11 mouse cellular contexts compared by ENCODE assay signal in genomic region chr13:20434071-20434470, GRCm38 (mm10).
DNase-seq lines count a peak whose midpoint lies in the region; ATAC-seq and TF ChIP-seq lines count a peak whose summit lies in the region.
"Had no signal": no experiment of that assay in that cellular context is flagged by ENCODE, and none has a peak within 500 bp of the region (broad histone marks: within the 10 kb centered on the region; RNA-seq: fewer than 3 reads in every experiment).

No protein-coding gene starts in this region.

- H3K9me3 ChIP-seq in kidney, postnatal 0 days (replicated peaks; ENCODE audit: low read length): no peaks in the 10 kb centered on the region
- no peaks in the 10 kb centered on the region for H3K9me3 ChIP-seq in kidney, embryonic 15.5 days (replicated peaks)
- no peaks in the 10 kb centered on the region for H3K9me3 ChIP-seq in forebrain, embryonic 14.5 days (replicated peaks; ENCODE audit: control insufficient read depth, low read length)
- H3K9me3 ChIP-seq: midbrain, embryonic 10.5 days had no signal

- intact Hi-C loops in gastrocnemius, adult 2 months (cut with DNase I): no loop called here
- intact Hi-C loops in gastrocnemius, postnatal 36 days (cut with DNase I): no loop called here

- 47% methylated on average over 4 of the region's 4 CpGs for WGBS in kidney, postnatal 0 days
- 64% methylated on average over 4 of the region's 4 CpGs for WGBS in kidney, embryonic 15.5 days
- 25% methylated on average over 4 of the region's 4 CpGs for WGBS in forebrain, embryonic 14.5 days

- H3K27ac ChIP-seq in gastrocnemius, adult 2 months: no peak overlapping the region
- no peak overlapping the region for H3K27ac ChIP-seq in kidney, postnatal 0 days
- H3K27ac ChIP-seq in kidney, embryonic 15.5 days: no peak overlapping the region
- H3K27ac ChIP-seq in forebrain, embryonic 14.5 days (ENCODE audit: low read depth, low read length): no peak overlapping the region
- H3K27ac ChIP-seq: midbrain, embryonic 10.5 days had no signal

- H3K9ac ChIP-seq in kidney, postnatal 0 days (ENCODE audit: low read depth, low read length): no peak overlapping the region
- H3K9ac ChIP-seq in kidney, embryonic 15.5 days: no peak overlapping the region
- H3K9ac ChIP-seq in forebrain, embryonic 14.5 days (ENCODE audit: low read length): no peak overlapping the region

- H3K4me3 ChIP-seq in gastrocnemius, adult 2 months: no peak overlapping the region
- no peak overlapping the region for H3K4me3 ChIP-seq in kidney, postnatal 0 days (replicated peaks; ENCODE audit: low read depth, low read length)
- no peak overlapping the region for H3K4me3 ChIP-seq in kidney, embryonic 15.5 days (replicated peaks)
- H3K4me3 ChIP-seq in forebrain, embryonic 14.5 days (ENCODE audit: low read depth, low read length): no peak overlapping the region
- H3K4me3 ChIP-seq: midbrain, embryonic 10.5 days had no signal

- 0 out of 2 replicates have a peak, but pooled peaks have one; percentile 3 for TF ChIP-seq CTCF in gastrocnemius, adult 2 months (IDR thresholded peaks at IDR 0.05)
- TF ChIP-seq CTCF in kidney, postnatal 0 days (IDR thresholded peaks at IDR 0.05; ENCODE audit: low read depth): peak; percentile 40; the same call in 1 of the 2 replicates

- ATAC-seq in kidney, postnatal 0 days (replicated peaks; ENCODE audit: low FRiP score, low read depth): no peak
- ATAC-seq in kidney, embryonic 15.5 days (replicated peaks; ENCODE audit: low FRiP score): no peak
- peak; percentile 71 for ATAC-seq in forebrain, embryonic 14.5 days

- no peaks in the 10 kb centered on the region for H3K27me3 ChIP-seq in kidney, postnatal 0 days (ENCODE audit: insufficient read depth, low read length)
- H3K27me3 ChIP-seq in kidney, embryonic 15.5 days: no peaks in the 10 kb centered on the region
- H3K27me3 ChIP-seq in forebrain, embryonic 14.5 days (replicated peaks; ENCODE audit: control insufficient read depth, insufficient read depth, low read length): no peaks in the 10 kb centered on the region
- H3K27me3 ChIP-seq: CH12.LX had no signal

- no peaks in the 10 kb centered on the region for H3K4me1 ChIP-seq in kidney, postnatal 0 days (replicated peaks; ENCODE audit: insufficient read depth, low read length)
- H3K4me1 ChIP-seq in kidney, embryonic 15.5 days: no peaks in the 10 kb centered on the region
- peaks cover 3% of the 10 kb centered on the region; the same call in 1 of the 2 replicates for H3K4me1 ChIP-seq in forebrain, embryonic 14.5 days (ENCODE audit: control insufficient read depth, insufficient read depth, low read length)
- H3K4me1 ChIP-seq: midbrain, embryonic 10.5 days had no signal

- DNase-seq in gastrocnemius, adult 2 months: no peak
- DNase-seq in gastrocnemius, postnatal 36 days: no peak
- DNase-seq in kidney, postnatal 0 days (ENCODE audit: low spot score): no peak
- peak; percentile 58 for DNase-seq in brain, adult 2 months (ENCODE audit: low read depth, low spot score)
- DNase-seq in forebrain, embryonic 14.5 days (ENCODE audit: low spot score): peak; percentile 41
- no peak for DNase-seq in natural killer cell, adult 2 months (ENCODE audit: low spot score in 2 of 2)
- DNase-seq: layer of hippocampus, adult 9-11 months; lung, postnatal 14 days had no signal

- no peaks in the 10 kb centered on the region for H3K36me3 ChIP-seq in kidney, postnatal 0 days (ENCODE audit: insufficient read depth, low read length)
- H3K36me3 ChIP-seq in kidney, embryonic 15.5 days: no peaks in the 10 kb centered on the region
- H3K36me3 ChIP-seq in forebrain, embryonic 14.5 days (ENCODE audit: control insufficient read depth, insufficient read depth, low read length): no peaks in the 10 kb centered on the region
- H3K36me3 ChIP-seq: midbrain, embryonic 10.5 days had no signal

- H3K4me2 ChIP-seq in kidney, postnatal 0 days (ENCODE audit: low read length): no peak overlapping the region
- no peak overlapping the region for H3K4me2 ChIP-seq in kidney, embryonic 15.5 days
- H3K4me2 ChIP-seq in forebrain, embryonic 14.5 days (ENCODE audit: low read length): no peak overlapping the region

Comparison
In these comparisons a context has a peak if more than half of its experiments do, and no peak if none do; other contexts are left out.
1. DNase-seq: peak in brain, adult 2 months (single experiment) and forebrain, embryonic 14.5 days (single experiment); none in gastrocnemius, adult 2 months (single experiment), gastrocnemius, postnatal 36 days (0 of 2), kidney, postnatal 0 days (single experiment) and natural killer cell, adult 2 months (0 of 2).